Mouse (Mus musculus): Measurements from ENCODE around the gene Tyw1. TPM values are rescaled to one million over a fixed set of nuclear protein-coding genes. Genes with fewer than 3 reads are reported as not detected.

Gene Tyw1
- polyA plus RNA-seq, 1 experiment from 2014 or later = 17.7 TPM

- peak; percentile 93 for ATAC-seq (replicated peaks; ENCODE audit: extremely low read depth, insufficient read depth, low FRiP score)
- Histone ChIP-seq H3K36me3 (ENCODE audit: control insufficient read depth, insufficient read depth) (peaks cover 16% of the 10 kb centered on the region), H3K4me3 (ENCODE audit: low read length) (peak overlapping the region; percentile 65), H3K27me3 (ENCODE audit: control insufficient read depth, insufficient read depth, low read length) (no peaks in the 10 kb centered on the region), H3K4me1 (ENCODE audit: control insufficient read depth, insufficient read depth, low read length) (peaks cover 16% of the 10 kb centered on the region), H3K4me2 (ENCODE audit: low read depth, low read length) (peak overlapping the region; percentile 78), H3K9me3 (replicated peaks; ENCODE audit: control insufficient read depth, low read length) (no peaks in the 10 kb centered on the region), H3K9ac (ENCODE audit: low read length) (peak overlapping the region; percentile 77), H3K27ac (ENCODE audit: low read length) (peak overlapping the region; percentile 82)
- 0% methylated on average over 25 of the region's 25 CpGs for WGBS
Measured at GRCm38 (mm10) chr5:130256678-130257271, 1.4 kb downstream of the Tyw1 start.

GRCm38 (mm10) chr5:130257303-130257702, 1.9 kb downstream of the Tyw1 start:
- Histone ChIP-seq H3K27me3 (ENCODE audit: control insufficient read depth, insufficient read depth, low read length) (no peaks in the 10 kb centered on the region), H3K4me2 (ENCODE audit: low read depth, low read length) (peak overlapping the region; percentile 77), H3K4me3 (ENCODE audit: low read length) (peak overlapping the region; percentile 65), H3K9ac (ENCODE audit: low read length) (peak overlapping the region; percentile 77), H3K4me1 (ENCODE audit: control insufficient read depth, insufficient read depth, low read length) (peaks cover 16% of the 10 kb centered on the region), H3K9me3 (replicated peaks; ENCODE audit: control insufficient read depth, low read length) (no peaks in the 10 kb centered on the region), H3K36me3 (ENCODE audit: control insufficient read depth, insufficient read depth) (peaks cover 11% of the 10 kb centered on the region), H3K27ac (ENCODE audit: low read length) (peak overlapping the region; percentile 78)
- ATAC-seq (replicated peaks; ENCODE audit: extremely low read depth, insufficient read depth, low FRiP score) = no peak
- WGBS = 7% methylated on average over 8 of the region's 8 CpGs

GRCm38 (mm10) chr5:130263454-130263853, 8.0 kb downstream of the Tyw1 start:
- no peak for ATAC-seq (replicated peaks; ENCODE audit: extremely low read depth, insufficient read depth, low FRiP score)
- no peak overlapping the region for H3K9ac ChIP-seq (ENCODE audit: low read length)
- H3K36me3 ChIP-seq (ENCODE audit: control insufficient read depth, insufficient read depth) = peaks cover 15% of the 10 kb centered on the region
- H3K4me2 ChIP-seq (ENCODE audit: low read depth, low read length) = no peak overlapping the region
- no peaks in the 10 kb centered on the region for H3K9me3 ChIP-seq (replicated peaks; ENCODE audit: control insufficient read depth, low read length)
- no peaks in the 10 kb centered on the region for H3K27me3 ChIP-seq (ENCODE audit: control insufficient read depth, insufficient read depth, low read length)
- H3K4me1 ChIP-seq (ENCODE audit: control insufficient read depth, insufficient read depth, low read length) = no peaks in the 10 kb centered on the region
- WGBS = 76% methylated on average over 11 of the region's 11 CpGs
- H3K4me3 ChIP-seq (ENCODE audit: low read length) = no peak overlapping the region
- no peak overlapping the region for H3K27ac ChIP-seq (ENCODE audit: low read length)

- no peak overlapping the region for H3K27ac ChIP-seq (ENCODE audit: low read length)
- H3K9me3 ChIP-seq (replicated peaks; ENCODE audit: control insufficient read depth, low read length) = no peaks in the 10 kb centered on the region
- peaks cover 15% of the 10 kb centered on the region for H3K36me3 ChIP-seq (ENCODE audit: control insufficient read depth, insufficient read depth)
- no peak for ATAC-seq (replicated peaks; ENCODE audit: extremely low read depth, insufficient read depth, low FRiP score)
- no peaks in the 10 kb centered on the region for H3K4me1 ChIP-seq (ENCODE audit: control insufficient read depth, insufficient read depth, low read length)
- no peak overlapping the region for H3K4me3 ChIP-seq (ENCODE audit: low read length)
- 82% methylated on average over 6 of the region's 6 CpGs for WGBS
- H3K9ac ChIP-seq (ENCODE audit: low read length) = no peak overlapping the region
- no peaks in the 10 kb centered on the region for H3K27me3 ChIP-seq (ENCODE audit: control insufficient read depth, insufficient read depth, low read length)
- no peak overlapping the region for H3K4me2 ChIP-seq (ENCODE audit: low read depth, low read length)
Measured at GRCm38 (mm10) chr5:130264433-130265005, 9.1 kb downstream of the Tyw1 start.

GRCm38 (mm10) chr5:130266651-130267050, 11.2 kb downstream of the Tyw1 start:
- Histone ChIP-seq H3K36me3 (ENCODE audit: control insufficient read depth, insufficient read depth) (peaks cover 19% of the 10 kb centered on the region), H3K9me3 (replicated peaks; ENCODE audit: control insufficient read depth, low read length) (no peaks in the 10 kb centered on the region), H3K4me3 (ENCODE audit: low read length) (no peak overlapping the region), H3K4me2 (ENCODE audit: low read depth, low read length) (no peak overlapping the region), H3K4me1 (ENCODE audit: control insufficient read depth, insufficient read depth, low read length) (no peaks in the 10 kb centered on the region), H3K9ac (ENCODE audit: low read length) (no peak overlapping the region), H3K27ac (ENCODE audit: low read length) (no peak overlapping the region), H3K27me3 (ENCODE audit: control insufficient read depth, insufficient read depth, low read length) (no peaks in the 10 kb centered on the region)
- ATAC-seq (replicated peaks; ENCODE audit: extremely low read depth, insufficient read depth, low FRiP score) = no peak
- WGBS = 78% methylated on average over 7 of the region's 7 CpGs

- Histone ChIP-seq H3K9me3 (replicated peaks; ENCODE audit: control insufficient read depth, low read length) (no peaks in the 10 kb centered on the region), H3K4me3 (ENCODE audit: low read length) (no peak overlapping the region), H3K9ac (ENCODE audit: low read length) (no peak overlapping the region), H3K27me3 (ENCODE audit: control insufficient read depth, insufficient read depth, low read length) (no peaks in the 10 kb centered on the region), H3K4me1 (ENCODE audit: control insufficient read depth, insufficient read depth, low read length) (no peaks in the 10 kb centered on the region), H3K27ac (ENCODE audit: low read length) (no peak overlapping the region), H3K36me3 (ENCODE audit: control insufficient read depth, insufficient read depth) (peaks cover 20% of the 10 kb centered on the region), H3K4me2 (ENCODE audit: low read depth, low read length) (no peak overlapping the region)
- no peak for ATAC-seq (replicated peaks; ENCODE audit: extremely low read depth, insufficient read depth, low FRiP score)
- 87% methylated on average over 1 of the region's 1 CpGs for WGBS
Measured at GRCm38 (mm10) chr5:130267316-130267715, 11.9 kb downstream of the Tyw1 start.

GRCm38 (mm10) chr5:130268976-130269375, 13.6 kb downstream of the Tyw1 start:
- WGBS = 76% methylated on average over 11 of the region's 11 CpGs
- Histone ChIP-seq H3K27me3 (ENCODE audit: control insufficient read depth, insufficient read depth, low read length) (no peaks in the 10 kb centered on the region), H3K4me3 (ENCODE audit: low read length) (no peak overlapping the region), H3K4me1 (ENCODE audit: control insufficient read depth, insufficient read depth, low read length) (no peaks in the 10 kb centered on the region), H3K9ac (ENCODE audit: low read length) (no peak overlapping the region), H3K27ac (ENCODE audit: low read length) (no peak overlapping the region), H3K9me3 (replicated peaks; ENCODE audit: control insufficient read depth, low read length) (no peaks in the 10 kb centered on the region), H3K36me3 (ENCODE audit: control insufficient read depth, insufficient read depth) (peaks cover 25% of the 10 kb centered on the region), H3K4me2 (ENCODE audit: low read depth, low read length) (no peak overlapping the region)
- ATAC-seq (replicated peaks; ENCODE audit: extremely low read depth, insufficient read depth, low FRiP score) = no peak

- Histone ChIP-seq H3K27ac (ENCODE audit: low read length) (no peak overlapping the region), H3K4me2 (ENCODE audit: low read depth, low read length) (no peak overlapping the region), H3K9ac (ENCODE audit: low read length) (no peak overlapping the region), H3K27me3 (ENCODE audit: control insufficient read depth, insufficient read depth, low read length) (no peaks in the 10 kb centered on the region), H3K4me3 (ENCODE audit: low read length) (no peak overlapping the region), H3K36me3 (ENCODE audit: control insufficient read depth, insufficient read depth) (peaks cover 21% of the 10 kb centered on the region), H3K4me1 (ENCODE audit: control insufficient read depth, insufficient read depth, low read length) (no peaks in the 10 kb centered on the region), H3K9me3 (replicated peaks; ENCODE audit: control insufficient read depth, low read length) (no peaks in the 10 kb centered on the region)
- 95% methylated on average over 1 of the region's 1 CpGs for WGBS
- ATAC-seq (replicated peaks; ENCODE audit: extremely low read depth, insufficient read depth, low FRiP score) = no peak
Measured at GRCm38 (mm10) chr5:130272344-130272743, 16.9 kb downstream of the Tyw1 start.

- Histone ChIP-seq H3K4me2 (ENCODE audit: low read depth, low read length) (no peak overlapping the region), H3K9me3 (replicated peaks; ENCODE audit: control insufficient read depth, low read length) (no peaks in the 10 kb centered on the region), H3K9ac (ENCODE audit: low read length) (no peak overlapping the region), H3K4me3 (ENCODE audit: low read length) (no peak overlapping the region), H3K4me1 (ENCODE audit: control insufficient read depth, insufficient read depth, low read length) (no peaks in the 10 kb centered on the region), H3K27ac (ENCODE audit: low read length) (no peak overlapping the region), H3K27me3 (ENCODE audit: control insufficient read depth, insufficient read depth, low read length) (no peaks in the 10 kb centered on the region), H3K36me3 (ENCODE audit: control insufficient read depth, insufficient read depth) (peaks cover 16% of the 10 kb centered on the region)
- ATAC-seq (replicated peaks; ENCODE audit: extremely low read depth, insufficient read depth, low FRiP score) = no peak
- 92% methylated on average over 6 of the region's 6 CpGs for WGBS
Measured at GRCm38 (mm10) chr5:130273046-130273445, 17.6 kb downstream of the Tyw1 start.

Data from heart, embryonic 16.5 days (tissue).